Mouse (Mus musculus) ovary, postnatal 36 days (tissue): ENCODE data around the gene 4930572O03Rik.
A peak's percentile ranks its signal among the peaks of the same experiment; 100 is the strongest.
"Not testable (repeated sequence)": the region's sequence is repeated elsewhere in the genome, so short reads cannot be mapped to it uniquely, and the experiment has no call there.

Experiments used
- DNase-seq: peaks from one replicate; pipeline ENCODE4 v3.0.0; 2022; ENCODE audit warnings: low spot score, mixed read lengths

4930572O03Rik gene

DNA sequence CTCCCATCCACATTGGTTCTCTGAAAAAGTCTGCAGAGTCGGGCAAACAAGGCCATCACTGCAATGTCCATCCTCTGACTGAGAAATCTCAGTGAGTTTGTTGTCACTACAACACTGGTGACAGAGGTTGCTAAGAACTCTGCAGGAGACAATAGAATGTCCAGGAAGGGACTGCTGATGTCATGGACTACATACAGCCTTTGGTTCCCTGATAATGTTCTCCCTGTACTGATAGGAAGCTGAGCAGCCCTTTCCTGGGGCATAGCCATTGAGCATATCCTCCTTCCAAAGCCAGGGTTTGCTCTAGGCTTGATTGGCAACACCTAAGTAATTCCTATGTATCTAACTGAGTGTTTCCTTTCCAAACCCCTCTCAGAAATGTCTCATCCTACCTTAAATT is at the start of gene 4930572O03Rik:
TSS of gene 4930572O03Rik (minus strand) at position 101 of the 400 bp plus-strand sequence.
- not testable (repeated sequence) for DNase-seq

DNA sequence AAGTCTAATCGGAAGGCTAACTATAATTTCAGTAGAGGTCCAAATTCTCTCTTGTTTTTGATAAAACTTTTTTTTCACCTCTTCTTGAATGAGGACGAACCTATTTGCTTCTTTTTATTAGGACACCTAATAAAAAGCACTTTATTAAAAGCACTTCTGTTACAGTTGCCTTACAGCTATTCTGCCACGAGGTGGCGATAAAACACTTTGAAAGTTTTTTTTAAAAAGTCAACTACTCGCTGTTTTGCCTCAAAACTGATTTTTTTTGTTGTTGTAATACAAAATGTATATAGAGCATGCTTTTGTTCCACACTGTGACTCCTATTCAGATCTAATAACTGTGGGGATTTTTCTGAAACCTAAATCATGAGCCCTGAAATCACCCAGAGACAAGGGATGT is 46.0 kb upstream of the 4930572O03Rik start:
- DNase-seq: not testable (repeated sequence)

DNA sequence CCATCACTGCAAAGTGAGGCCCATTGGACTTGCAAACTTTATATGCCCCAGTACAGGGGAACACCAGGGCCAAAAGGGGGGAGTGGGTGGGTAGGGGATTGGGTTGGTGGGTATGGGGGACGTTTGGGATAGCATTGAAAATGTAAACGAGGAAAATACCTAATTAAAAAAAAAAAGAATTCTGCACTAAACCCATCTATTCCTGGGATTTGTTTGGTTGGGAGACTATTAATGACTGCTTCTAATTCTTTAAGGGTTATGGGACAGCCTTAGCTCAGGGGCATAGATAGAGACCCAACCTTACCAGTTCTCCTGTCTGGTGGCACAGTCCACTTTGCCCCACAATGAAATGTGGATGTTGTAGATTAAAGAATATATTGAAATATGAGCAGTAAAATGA is 40.9 kb upstream of the 4930572O03Rik start:
- DNase-seq: not testable (repeated sequence)

DNA sequence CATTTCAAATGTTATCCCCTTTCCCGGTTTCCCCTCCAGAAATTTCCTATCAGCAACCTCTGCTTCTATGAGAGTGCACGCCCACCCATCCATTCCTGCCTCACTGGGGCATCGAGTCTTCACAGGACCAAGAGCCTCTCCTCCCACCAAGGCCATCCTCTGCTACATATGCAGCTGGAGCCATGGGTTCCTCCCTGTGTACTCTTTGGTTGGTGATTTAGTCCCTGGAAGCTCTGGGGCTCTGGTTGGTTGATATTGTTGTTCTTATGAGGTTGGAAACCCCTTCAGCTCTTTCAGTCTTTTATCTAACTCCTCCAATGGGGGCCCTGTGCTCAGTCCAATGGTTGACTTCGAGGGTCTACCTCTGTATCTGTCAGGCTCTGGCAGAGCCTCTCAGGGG is 35.0 kb upstream of the 4930572O03Rik start:
- not testable (repeated sequence) for DNase-seq

DNA sequence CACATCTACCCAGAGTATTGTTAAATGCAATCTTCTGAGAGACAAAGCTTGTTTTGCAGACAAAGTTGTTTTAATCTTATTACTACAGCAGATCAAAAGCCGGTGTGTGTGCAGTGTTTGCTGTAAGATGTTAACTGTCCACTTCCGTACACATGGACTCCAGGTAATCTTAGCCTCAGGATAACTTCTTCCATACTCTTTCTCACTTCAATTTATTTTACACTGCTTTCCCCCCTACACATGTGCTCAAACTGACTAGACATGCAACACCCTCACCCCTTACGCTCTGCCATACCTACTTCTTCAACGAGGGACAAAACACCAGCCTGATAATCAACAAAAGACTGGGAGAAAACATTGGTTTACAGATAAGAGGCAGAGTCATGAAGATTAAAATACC is 34.0 kb upstream of the 4930572O03Rik start:
- DNase-seq: not testable (repeated sequence)

DNA sequence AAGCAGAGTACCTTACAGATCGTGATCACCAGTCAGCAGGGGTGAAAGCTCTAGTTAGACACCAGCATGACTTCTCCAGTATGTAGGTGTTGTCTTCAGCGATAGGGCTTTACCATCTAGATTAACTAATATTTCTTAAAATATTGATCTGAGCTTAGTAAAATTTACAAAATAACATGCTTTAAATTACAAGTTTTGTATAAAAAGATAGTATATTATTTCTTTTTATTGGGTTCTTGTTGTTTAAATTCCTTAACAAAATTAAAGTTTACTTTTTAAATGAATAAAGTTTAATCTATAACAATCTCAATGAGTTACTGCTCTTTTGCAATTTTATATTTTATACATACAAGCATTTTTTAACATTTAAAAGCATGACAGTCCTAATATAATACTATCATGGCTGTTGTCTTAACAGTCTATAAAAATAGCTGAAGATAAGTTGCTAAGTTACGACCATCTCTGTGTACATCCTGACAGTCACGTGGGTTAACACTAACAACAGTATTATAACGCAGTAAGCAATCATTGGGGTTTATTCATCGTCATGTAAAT is 32.9 kb upstream of the 4930572O03Rik start:
- DNase-seq: not testable (repeated sequence)

DNA sequence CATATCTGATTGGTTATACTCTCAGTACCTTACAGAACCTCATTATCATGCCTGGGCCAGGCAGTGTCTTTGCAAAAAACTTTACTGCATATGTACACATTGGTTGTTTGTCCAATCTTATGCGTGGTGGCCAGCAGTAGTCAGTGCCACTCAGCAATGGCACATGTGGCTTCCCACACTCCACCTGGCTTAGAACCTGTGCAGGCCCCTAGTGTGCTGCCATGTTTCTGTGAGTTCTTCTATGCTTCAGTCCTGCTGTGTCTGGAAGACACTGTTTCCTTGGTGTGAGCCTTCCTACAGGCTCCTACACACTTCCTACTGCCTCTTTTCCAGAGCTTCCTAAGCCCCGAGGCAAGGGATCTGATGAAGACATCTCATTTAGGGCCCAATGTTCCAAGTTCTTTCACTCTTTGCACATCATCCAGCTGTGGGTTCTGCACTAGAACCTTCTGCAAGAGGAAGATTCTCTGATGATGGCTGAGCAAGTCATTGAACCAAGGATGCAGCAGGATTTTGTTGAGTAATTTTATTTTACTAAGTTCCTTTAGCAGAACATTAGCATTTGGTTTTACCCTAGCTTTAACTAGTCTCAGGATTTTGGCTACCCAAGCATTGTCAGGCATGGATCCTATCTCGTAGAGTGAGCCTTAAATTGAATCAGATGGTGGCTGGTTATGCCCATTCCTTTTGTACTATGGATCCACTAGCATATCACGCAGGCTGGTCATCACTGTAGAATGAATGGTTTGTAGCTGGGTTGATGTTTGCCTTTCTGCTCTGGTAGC is 32.2 kb upstream of the 4930572O03Rik start:
- DNase-seq: not testable (repeated sequence)

DNA sequence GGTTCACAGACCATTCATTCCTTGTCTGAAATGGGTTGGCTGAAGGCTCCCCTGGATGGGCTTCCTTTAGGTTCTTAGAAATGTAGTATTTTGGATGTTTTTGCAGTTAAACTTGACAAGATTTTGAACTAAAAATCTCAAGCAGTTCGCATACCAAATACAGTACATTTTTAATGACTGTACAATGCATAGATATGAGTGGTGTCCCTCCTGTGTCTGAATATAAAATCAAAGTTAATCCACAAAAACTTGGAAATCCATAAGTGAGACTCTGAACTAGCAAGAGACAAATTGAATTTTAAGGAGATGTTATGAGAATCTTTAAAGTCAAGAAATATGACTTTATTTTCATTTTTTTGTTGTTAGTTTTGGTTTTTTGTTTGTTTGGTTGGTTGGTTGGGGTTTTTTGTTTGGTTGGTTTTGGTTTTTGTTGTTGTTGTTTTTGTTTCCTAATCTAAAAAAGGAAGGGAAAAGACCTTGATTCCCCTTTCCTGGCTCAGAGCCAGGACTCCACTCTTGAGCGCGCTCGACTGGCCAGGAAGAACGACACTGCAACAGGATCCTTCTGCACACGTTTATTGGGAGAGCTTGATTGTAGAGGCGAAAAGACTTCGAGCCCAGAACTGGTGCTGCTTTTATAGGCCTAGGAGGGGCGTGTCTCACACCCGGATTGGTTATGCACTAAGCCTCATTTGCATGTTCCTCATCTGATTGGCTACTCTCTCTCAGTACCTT is 24.6 kb upstream of the 4930572O03Rik start:
- DNase-seq: not testable (repeated sequence)

DNA sequence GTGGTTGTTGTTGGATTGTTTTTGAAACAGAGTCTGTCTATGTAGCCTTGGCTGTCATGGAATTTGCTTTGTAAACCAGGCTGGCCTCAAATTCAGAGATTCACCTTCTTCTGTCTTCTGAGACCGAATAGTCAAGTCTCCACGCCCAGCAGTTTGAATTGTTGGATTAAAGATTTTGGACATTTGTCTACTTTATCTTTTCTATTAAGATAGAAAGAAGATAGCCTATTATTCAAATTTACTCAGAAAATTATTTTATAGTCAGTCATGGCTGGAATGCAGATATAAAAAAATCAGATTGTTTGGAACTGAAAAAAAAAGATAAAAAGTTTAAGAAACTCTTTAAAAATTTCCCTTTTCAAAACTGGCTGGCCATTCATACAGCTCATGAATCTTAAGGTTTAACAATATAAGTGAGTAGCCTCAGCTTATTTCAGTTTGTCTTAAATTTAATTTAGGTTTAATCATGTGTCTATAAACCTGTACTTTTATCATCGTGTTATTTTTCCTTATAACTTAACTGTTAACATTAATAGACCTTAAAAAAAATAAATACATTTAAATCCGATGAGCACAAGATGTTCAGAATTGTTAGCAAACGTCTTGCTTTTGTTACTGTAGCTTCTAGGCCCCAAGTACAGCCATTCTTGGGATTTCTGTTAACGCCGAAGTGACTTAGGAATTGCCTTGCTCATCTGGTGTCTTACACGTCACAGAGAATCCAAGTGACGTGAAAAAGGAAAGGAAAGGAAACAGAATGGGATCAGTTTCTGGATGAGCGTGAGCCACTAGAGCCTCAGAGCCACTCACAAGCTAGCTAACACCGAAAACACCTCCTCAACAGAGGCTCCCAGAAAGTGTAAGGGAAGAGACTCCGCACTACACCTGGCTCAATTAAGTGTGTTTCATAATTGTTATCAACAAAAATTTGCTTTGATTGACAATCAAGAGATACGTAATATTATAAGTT is 23.4 kb upstream of the 4930572O03Rik start:
- not testable (repeated sequence) for DNase-seq

DNA sequence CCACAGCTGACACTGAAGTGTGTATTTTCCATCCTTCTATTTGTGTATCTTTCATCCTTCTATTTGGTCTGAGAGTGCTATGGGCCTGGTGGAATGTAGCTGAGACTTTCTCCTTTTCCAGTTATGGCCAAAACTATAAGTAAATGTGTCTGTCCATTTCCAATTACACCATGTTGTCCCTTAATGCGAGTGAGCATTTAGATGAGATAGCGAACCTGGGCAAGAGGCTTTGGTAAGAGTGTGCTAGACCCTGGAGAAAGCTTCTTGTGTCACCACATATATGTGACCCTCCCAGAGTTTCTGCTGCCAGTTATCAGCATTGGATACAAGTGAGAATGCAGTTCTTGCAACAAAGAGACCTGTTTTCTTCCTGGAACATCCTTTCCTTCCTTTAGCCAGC is 22.0 kb upstream of the 4930572O03Rik start:
- not testable (repeated sequence) for DNase-seq

DNA sequence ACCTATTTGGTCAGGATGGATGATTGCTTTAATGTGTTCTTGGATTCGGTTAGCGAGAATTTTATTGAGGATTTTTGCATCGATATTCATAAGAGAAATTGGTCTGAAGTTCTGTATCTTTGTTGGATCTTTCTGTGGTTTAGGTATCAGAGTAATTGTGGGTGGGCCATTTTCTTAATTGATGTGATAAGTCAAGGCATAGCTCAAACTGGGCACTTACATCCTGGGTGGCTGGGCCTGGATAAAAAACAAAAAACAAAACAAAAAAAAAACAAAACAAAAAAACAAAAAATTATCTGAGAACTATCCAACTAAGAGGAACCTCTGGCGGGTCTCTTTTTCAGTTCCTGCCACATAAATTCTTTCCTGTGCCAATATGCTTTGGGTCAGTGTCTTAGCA is 20.9 kb upstream of the 4930572O03Rik start:
- not testable (repeated sequence) for DNase-seq

DNA sequence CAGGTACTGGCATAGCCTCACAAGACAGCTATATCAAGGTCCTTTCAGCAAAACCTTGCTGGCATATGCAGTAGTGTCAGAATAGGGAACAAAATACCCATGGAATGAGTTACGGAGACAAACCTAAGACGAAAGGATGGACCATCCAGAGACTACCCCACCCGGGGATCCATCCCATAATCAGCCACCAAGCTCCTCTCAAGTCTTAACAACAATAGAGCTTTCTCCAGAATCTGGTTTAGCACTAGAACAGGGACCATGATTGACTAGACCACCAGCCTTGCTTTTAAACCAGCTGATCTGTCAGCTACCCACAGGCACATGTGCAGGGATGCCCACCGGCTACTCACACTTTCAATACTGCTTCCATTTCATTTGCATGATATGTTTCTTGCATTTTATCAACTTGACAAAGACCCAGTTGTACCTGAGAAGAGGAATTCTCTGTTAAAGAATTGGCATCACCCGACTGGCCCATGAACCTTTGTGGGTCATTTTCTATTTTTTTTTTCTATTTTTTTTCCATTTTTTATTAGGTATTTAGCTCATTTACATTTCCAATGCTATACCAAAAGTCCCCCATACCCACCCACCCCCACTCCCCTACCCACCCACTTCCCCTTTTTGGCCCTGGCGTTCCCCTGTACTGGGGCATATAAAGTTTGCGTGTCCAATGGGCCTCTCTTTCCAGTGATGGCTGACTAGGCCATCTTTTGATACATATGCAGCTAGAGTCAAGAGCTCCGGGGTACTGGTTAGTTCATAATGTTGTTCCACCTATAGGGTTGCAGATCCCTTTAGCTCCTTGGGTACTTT is 17.8 kb upstream of the 4930572O03Rik start:
- DNase-seq: not testable (repeated sequence)

DNA sequence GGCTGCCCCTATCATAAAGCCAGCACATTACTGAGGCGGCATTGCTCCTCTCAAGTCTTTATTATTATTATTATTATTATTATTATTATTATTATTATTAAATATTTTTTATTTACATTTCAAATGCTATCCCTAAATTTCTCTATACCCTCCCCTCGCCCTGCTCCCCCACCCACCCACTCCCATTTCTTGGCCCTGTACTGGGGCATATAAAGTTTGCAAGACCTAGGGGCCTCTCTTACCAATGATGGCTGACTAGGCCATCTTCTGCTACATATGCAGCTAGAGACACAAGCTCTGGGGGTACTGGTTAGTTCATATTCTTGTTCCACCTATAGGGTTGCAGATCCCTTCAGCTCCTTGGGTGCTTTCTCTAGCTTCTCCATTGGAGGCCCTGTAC is 17.1 kb upstream of the 4930572O03Rik start:
- DNase-seq: not testable (repeated sequence)

DNA sequence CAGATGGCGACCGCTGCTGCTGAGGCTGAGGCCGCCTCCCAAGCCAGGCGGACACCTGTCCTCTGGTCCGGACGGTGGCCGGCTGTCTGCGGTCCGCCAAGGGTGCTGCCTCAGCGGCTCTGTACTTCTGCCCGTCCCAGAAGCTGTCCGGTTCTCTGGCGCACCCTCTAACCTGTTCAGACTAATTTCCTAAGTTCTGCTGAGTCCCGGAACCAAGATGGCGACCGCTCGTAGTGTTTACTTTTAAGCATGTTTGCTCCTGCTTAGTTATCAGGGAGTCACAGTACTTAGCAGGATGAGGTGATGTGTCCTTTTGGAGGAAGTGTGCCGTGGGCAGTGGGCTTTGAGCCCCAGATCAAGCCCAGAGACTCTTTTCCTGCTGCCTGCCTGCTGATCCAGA is 13.9 kb upstream of the 4930572O03Rik start:
- DNase-seq: not testable (repeated sequence)

DNA sequence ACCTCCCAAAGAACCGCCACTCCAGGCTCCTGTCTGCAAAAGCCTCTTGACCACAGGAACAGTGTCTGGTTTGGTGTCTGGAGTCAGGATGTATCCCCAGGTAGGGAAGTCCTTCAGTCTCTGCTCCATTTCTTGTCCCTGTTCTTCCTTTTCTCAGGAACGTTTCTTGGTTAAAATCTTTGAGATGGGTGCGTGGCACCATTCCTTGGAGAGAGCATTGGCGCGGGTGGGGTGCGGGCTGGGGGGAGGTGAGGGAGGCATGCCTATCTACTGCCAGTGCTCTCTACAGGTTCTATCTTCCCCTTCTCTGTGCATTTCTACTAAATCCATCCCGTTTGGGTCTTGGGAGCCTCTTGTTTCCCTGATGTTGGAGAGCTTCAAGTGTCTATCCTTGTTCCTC is 7.0 kb upstream of the 4930572O03Rik start:
- DNase-seq: not testable (repeated sequence)

DNA sequence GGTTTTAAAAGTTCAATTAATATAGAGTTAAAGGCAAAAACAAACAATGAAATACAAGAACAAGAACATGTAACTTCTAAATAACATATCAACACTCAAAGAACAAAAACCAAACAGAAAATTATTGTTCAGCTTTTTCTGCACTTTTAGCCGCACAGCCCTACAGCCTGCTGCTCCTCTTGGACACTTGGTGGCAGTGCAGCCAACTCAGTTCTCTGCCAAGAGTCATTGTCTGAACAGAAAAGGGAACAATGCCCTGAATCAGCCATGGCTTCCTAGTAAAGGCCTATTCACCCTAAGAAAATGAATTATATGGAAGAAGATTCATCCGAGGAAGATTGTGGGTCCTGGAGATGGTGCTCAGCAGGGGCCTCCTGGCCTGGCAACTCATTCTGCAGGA is 4.5 kb downstream of the 4930572O03Rik start:
- not testable (repeated sequence) for DNase-seq

DNA sequence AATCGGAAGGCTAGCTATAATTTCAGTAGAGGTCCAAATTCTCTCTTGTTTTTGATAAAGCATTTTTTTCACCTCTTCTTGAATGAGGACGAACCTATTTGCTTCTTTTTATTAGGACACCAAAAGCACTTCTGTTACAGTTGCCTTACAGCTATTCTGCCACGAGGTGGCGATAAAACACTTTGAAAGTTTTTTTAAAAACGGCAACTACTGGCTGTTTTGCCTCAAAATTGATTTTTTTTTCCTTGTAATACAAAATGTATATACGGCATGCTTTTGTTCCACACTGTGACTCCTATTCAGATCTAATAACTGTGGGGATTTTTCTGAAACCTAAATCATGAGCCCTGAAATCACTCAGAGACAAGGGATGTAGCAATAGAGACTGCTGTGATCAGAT is 11.2 kb downstream of the 4930572O03Rik start:
- DNase-seq: not testable (repeated sequence)

DNA sequence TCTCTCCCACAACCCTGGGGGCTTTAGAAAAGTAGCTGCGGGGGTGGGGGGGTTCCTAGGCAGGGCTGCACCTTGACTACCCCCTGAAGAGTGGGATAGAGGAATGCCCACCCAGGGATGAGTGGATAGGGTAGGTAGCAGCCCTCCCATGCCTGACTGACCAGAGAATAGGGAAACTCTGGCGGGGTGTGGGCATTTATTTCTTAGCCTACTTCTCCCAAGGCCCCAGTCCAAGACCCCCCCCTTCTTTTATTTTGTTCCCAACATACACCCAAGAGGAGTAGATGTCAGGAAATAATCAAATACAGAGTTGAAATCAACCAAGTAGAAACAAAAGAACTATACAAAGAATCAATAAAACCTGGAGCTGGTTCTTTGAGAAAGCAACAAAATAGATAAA is 19.2 kb downstream of the 4930572O03Rik start:
- DNase-seq: not testable (repeated sequence)

DNA sequence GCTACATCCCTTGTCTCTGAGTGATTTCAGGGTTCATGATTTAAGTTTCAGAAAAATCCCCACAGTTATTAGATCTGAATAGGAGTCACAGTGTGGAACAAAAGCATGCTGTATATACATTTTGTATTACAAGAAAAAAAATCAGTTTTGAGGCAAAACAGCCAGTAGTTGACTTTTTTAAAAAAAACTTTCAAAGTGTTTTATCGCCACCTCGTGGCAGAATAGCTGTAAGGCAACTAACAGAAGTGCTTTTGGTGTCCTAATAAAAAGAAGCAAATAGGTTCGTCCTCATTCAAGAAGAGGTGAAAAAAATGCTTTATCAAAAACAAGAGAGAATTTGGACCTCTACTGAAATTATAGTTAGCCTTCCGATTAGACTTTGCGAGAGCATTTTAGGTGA is 26.8 kb downstream of the 4930572O03Rik start:
- not testable (repeated sequence) for DNase-seq

DNA sequence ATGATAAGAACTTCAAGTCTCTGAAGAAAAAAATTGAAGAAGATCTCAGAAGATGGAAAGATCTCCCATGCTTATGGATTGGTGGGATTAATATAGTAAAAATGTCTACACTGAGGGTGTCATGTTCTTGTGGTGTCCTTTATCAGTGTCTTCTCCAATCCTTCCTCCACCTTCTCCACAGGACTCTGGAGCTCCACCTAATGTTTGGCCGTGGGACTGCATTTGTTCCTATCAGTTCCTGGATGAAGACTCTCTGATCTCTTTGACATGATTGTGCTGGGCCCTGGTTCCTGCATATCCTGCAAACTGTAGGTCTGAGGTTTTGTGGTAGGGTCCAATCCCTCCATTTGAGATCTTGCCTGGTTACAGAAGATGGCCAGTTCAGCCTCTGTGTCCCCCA is 28.7 kb downstream of the 4930572O03Rik start:
- peak; percentile 7 for DNase-seq

DNA sequence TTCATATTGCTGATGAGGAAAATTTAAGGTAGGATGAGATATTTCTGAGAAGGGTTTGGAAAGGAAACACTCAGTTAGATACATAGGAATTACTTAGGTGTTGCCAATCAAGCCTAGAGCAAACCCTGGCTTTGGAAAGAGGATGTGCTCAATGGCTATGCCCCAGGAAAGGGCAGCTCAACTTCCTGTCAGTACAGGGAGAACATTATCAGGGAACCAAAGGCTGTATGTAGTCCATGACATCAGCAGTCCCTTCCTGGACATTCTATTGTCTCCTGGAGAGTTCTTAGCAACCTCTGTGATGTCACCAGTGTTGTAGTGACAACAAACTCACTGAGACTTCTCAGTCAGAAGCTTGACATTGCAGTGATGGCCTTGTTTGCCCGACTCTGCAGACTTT is 38.1 kb downstream of the 4930572O03Rik start, which contains the start of gene Speer4d:
TSS of gene Speer4d (plus strand) at position 301 of the 400 bp plus-strand sequence.
- DNase-seq: not testable (repeated sequence)
